Mouse (Mus musculus): ENCODE data around the gene Prpf19.

- TF ChIP-seq POLR2A (IDR thresholded peaks at IDR 0.05; ENCODE audit: borderline replicate concordance, control insufficient read depth, low read depth, low read length) (no peak), CTCF (IDR thresholded peaks at IDR 0.05; ENCODE audit: control insufficient read depth, insufficient read depth, low read length) (no peak)
Observed at GRCm38 (mm10) chr19:10866351-10866750, 28.7 kb upstream of the Prpf19 start.
